ENCODE assay signal across 21 mouse cellular contexts in genomic region chr8:111727553-111727952, GRCm38 (mm10). TPM values are rescaled to one million over a fixed set of nuclear protein-coding genes. Genes with fewer than 3 reads are reported as not detected.
DNase-seq lines count a peak whose midpoint lies in the region; ATAC-seq and TF ChIP-seq lines count a peak whose summit lies in the region.
"Had no signal": no experiment of that assay in that cellular context is flagged by ENCODE, and none has a peak within 500 bp of the region (broad histone marks: within the 10 kb centered on the region; RNA-seq: fewer than 3 reads in every experiment).

No protein-coding gene starts in this region.

- H3K4me3 ChIP-seq in heart, embryonic 11.5 days (ENCODE audit: low read depth, low read length), result no peak overlapping the region
- no peak overlapping the region for H3K4me3 ChIP-seq in kidney, embryonic 15.5 days (replicated peaks)
- no peak overlapping the region for H3K4me3 ChIP-seq in testis, adult 2 months (ENCODE audit: control insufficient read depth, low read depth, low read length)
- H3K4me3 ChIP-seq: embryonic facial prominence, embryonic 13.5 days; hindbrain, embryonic 10.5 days; lung, embryonic 15.5 days; midbrain, embryonic 15.5 days had no signal

- no peak overlapping the region for H3K9ac ChIP-seq in heart, embryonic 11.5 days (ENCODE audit: low read depth, low read length)
- H3K9ac ChIP-seq in kidney, embryonic 15.5 days, result no peak overlapping the region
- H3K9ac ChIP-seq: forebrain, postnatal 0 days; lung, embryonic 15.5 days; midbrain, embryonic 15.5 days had no signal

- 64% methylated on average over 4 of the region's 4 CpGs for WGBS in heart, embryonic 11.5 days (ENCODE audit: insufficient replicate concordance)
- 75% methylated on average over 4 of the region's 4 CpGs for whole genome bisulfite sequencing in kidney, embryonic 15.5 days

- H3K4me2 ChIP-seq in heart, embryonic 11.5 days, result no peak overlapping the region
- no peak overlapping the region for H3K4me2 ChIP-seq in kidney, embryonic 15.5 days
- H3K4me2 ChIP-seq: embryonic facial prominence, embryonic 13.5 days; lung, embryonic 15.5 days; midbrain, embryonic 15.5 days had no signal

- no peak for ATAC-seq in heart, embryonic 11.5 days (replicated peaks; ENCODE audit: insufficient number of reproducible peaks, low FRiP score, low TSS enrichment)
- ATAC-seq in kidney, embryonic 15.5 days (replicated peaks; ENCODE audit: low FRiP score), result no peak
- ATAC-seq: activated CD4-positive, CD25-positive, alpha-beta regulatory T cell, adult 4 months; forebrain, postnatal 0 days; midbrain, embryonic 15.5 days had no signal

- no peak for TF ChIP-seq CTCF in testis, adult 2 months (IDR thresholded peaks at IDR 0.05; ENCODE audit: control insufficient read depth, insufficient read depth, insufficient replicate concordance, low read depth, low read length)

- H3K27me3 ChIP-seq in heart, embryonic 11.5 days (ENCODE audit: control insufficient read depth, insufficient read depth, low read length), result no peaks in the 10 kb centered on the region
- H3K27me3 ChIP-seq in kidney, embryonic 15.5 days, result no peaks in the 10 kb centered on the region
- no peaks in the 10 kb centered on the region for H3K27me3 ChIP-seq in testis, adult 2 months (ENCODE audit: control insufficient read depth, insufficient read depth, low read length)
- H3K27me3 ChIP-seq: embryonic facial prominence, embryonic 13.5 days; lung, embryonic 15.5 days; midbrain, embryonic 15.5 days; Patski had no signal

- peaks cover 74% of the 10 kb centered on the region for H3K4me1 ChIP-seq in heart, embryonic 11.5 days (ENCODE audit: control insufficient read depth, insufficient read depth, low read length)
- peaks cover 80% of the 10 kb centered on the region for H3K4me1 ChIP-seq in kidney, embryonic 15.5 days
- peaks cover 25% of the 10 kb centered on the region for H3K4me1 ChIP-seq in testis, adult 2 months (ENCODE audit: control insufficient read depth, insufficient read depth, low read length)

- no peak for TF ChIP-seq POLR2A in testis, adult 2 months (IDR thresholded peaks at IDR 0.05; ENCODE audit: control insufficient read depth, low read depth, low read length)

- H3K9me3 ChIP-seq in heart, embryonic 11.5 days (replicated peaks; ENCODE audit: control insufficient read depth, low read length), result no peaks in the 10 kb centered on the region
- H3K9me3 ChIP-seq in kidney, embryonic 15.5 days (replicated peaks), result no peaks in the 10 kb centered on the region
- H3K9me3 ChIP-seq: embryonic facial prominence, embryonic 13.5 days; hindbrain, embryonic 10.5 days; lung, embryonic 15.5 days; megakaryocyte, embryonic 14.5 days; midbrain, embryonic 15.5 days had no signal

- H3K36me3 ChIP-seq in heart, embryonic 11.5 days (ENCODE audit: control insufficient read depth, insufficient read depth, low read length), result no peaks in the 10 kb centered on the region; the same call in 1 of the 2 replicates
- no peaks in the 10 kb centered on the region for H3K36me3 ChIP-seq in kidney, embryonic 15.5 days
- no peaks in the 10 kb centered on the region for H3K36me3 ChIP-seq in testis, adult 2 months (ENCODE audit: control insufficient read depth, insufficient read depth, low read length)
- H3K36me3 ChIP-seq: embryonic facial prominence, embryonic 13.5 days; lung, embryonic 15.5 days; midbrain, embryonic 15.5 days had no signal

- DNase-seq in heart, postnatal 4 days, result no peak
- peak; percentile 13 for DNase-seq in kidney, postnatal 10 days
- DNase-seq in testis, postnatal 14 days (ENCODE audit: low spot score), result no peak
- DNase-seq in spleen, adult 12 weeks (ENCODE audit: low spot score), result no peak
- DNase-seq: cerebellum, adult 8-10 months; forebrain, postnatal 0 days; gastrocnemius, postnatal 10 days; liver; spleen, adult 18-20 months had no signal

- H3K27ac ChIP-seq in heart, embryonic 11.5 days (ENCODE audit: low read depth, low read length), result peak overlapping the region; percentile 97; the same call in 1 of the 2 replicates
- no peak overlapping the region for H3K27ac ChIP-seq in kidney, embryonic 15.5 days
- 0 out of 2 replicates have a peak overlapping the region, but pooled peaks have one; percentile 3 for H3K27ac ChIP-seq in testis, adult 2 months (ENCODE audit: control insufficient read depth, insufficient read depth, low read depth, low read length)
- H3K27ac ChIP-seq: midbrain, embryonic 15.5 days had no signal

RNA-seq across cellular contexts. Expression of gene Bcar1, which starts 16.1 kb away (rescaled TPM):
- 46.6 and 53.8 TPM in 2 replicates for polyA plus RNA-seq in heart, embryonic 11.5 days (2014; fragmentation: Nextera tagmentation; extraction: Ambion mirVana)
- total RNA-seq in heart, postnatal 4 days (2021), result 10 to 100 TPM; 62.7 to 65.0 TPM
- 45.7 and 53.8 TPM in 2 replicates for polyA plus RNA-seq in kidney, embryonic 15.5 days (2015; fragmentation: Nextera tagmentation; extraction: Ambion mirVana)
- polyA plus RNA-seq in testis, adult 2 months (2012; rRNA removed), result 29.5 and 30.9 TPM in 2 replicates

RNA-seq across cellular contexts. Expression of gene Ctrb1, which starts 36.7 kb away (rescaled TPM):
- polyA plus RNA-seq in heart, embryonic 11.5 days (2014; fragmentation: Nextera tagmentation; extraction: Ambion mirVana), result not detected in 2 replicates
- total RNA-seq in heart, postnatal 4 days (2021), result not detected
- polyA plus RNA-seq in kidney, embryonic 15.5 days (2015; fragmentation: Nextera tagmentation; extraction: Ambion mirVana), result 0.45 and 5.2 TPM in 2 replicates
- polyA plus RNA-seq in testis, adult 2 months (2012; rRNA removed), result 1.4 and 3.1 TPM in 2 replicates
- total RNA-seq: forebrain, postnatal 0 days; gastrocnemius, postnatal 10 days had no signal
- polyA plus RNA-seq: activated CD4-positive, CD25-positive, alpha-beta regulatory T cell, adult 4 months; embryonic facial prominence, embryonic 13.5 days; forebrain, postnatal 0 days; hindbrain, embryonic 10.5 days; kidney, postnatal 0 days; Patski; stomach, embryonic 14.5 days had no signal
